Mouse (Mus musculus) urinary bladder, postnatal 10 days (tissue): ENCODE results near the gene Fut4.
A peak's percentile ranks its signal among the peaks of the same experiment; 100 is the strongest.
"Not testable (repeated sequence)": the region's sequence is repeated elsewhere in the genome, so short reads cannot be mapped to it uniquely, and the experiment has no call there.

Source experiments
- DNase-seq: peaks from one replicate; pipeline ENCODE4 v3.0.0; 2022; ENCODE audit warnings: low spot score

Gene Fut4

DNA sequence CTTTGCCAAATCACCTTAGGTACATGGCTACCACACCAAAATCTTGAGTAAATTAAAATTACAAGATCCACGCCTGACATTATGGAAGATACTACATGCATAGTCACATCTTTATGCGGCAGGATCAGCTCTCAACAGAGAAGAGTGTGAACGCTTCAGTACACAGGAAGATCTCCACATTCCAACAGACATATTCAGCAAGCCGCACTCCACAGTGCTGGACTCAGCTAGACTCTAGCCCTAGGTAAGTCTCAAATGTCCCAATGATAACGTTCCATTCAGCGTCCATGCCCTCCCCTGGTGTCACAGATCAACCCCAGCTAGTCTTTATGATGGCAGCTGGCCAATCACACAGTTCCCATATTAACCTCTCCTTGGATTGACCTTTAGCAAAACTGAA is 26.2 kb downstream of the Fut4 start:
- no peak for DNase-seq

DNA sequence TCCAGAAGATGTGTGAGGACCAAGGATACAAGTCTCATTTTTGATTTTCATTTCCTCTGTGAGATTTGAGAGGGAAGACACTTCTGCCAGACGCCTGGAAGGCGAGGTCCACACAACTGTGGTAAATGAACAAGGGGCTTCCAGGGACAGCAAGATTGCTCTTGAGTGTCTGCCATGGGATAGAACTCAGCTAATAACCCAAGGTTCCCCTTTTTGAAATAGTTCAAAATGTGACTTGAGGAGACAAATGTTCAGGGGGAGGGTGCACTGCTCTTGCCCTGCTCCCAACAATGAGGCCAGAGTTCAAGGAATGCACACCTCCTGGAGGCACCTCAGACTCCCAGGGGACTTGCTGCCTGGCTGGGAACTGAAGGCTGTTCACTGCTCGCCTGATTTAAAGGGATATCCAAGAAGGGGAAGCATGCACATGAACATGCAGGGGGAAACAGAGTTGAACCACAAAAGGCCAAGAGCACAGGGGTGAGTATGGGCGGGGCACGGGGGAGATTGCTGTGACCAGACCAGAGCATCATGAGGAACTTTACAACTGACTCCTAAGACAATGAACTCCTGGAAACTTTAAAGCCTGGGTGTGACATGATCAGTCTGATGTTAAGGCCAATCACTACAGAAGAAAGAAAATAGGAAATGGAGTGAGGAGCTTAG is 27.3 kb downstream of the Fut4 start:
- no peak for DNase-seq

DNA sequence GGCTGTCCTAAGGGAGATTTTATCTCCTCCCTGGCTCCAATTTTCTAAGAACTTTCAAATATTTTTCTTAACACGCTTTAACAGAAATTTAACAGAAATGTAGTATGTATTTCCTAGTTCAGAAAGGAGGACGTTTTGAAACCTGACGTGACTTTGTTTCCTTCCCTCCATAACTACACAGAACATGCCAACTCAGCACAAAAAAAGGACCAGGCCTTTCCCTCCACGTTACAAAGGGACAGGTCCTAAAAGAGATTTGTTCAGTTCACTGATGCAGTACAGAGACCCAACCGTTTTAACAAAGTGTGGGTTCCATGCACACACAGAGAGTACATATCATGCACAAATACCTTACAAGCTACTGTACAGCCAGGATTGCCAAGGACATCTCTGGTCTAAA is 30.6 kb downstream of the Fut4 start:
- DNase-seq, result no peak

GRCm38 (mm10) chr9:14720384-14720783 is 31.8 kb downstream of the Fut4 start:
- DNase-seq, result no peak

- DNase-seq, result no peak
These were observed 33.9 kb downstream of the Fut4 start for GRCm38 (mm10) chr9:14718332-14718691.

GRCm38 (mm10) chr9:14717689-14718331 is 34.4 kb downstream of the Fut4 start:
- DNase-seq, result no peak

GRCm38 (mm10) chr9:14715258-14715657 is 36.9 kb downstream of the Fut4 start:
- no peak for DNase-seq

DNA sequence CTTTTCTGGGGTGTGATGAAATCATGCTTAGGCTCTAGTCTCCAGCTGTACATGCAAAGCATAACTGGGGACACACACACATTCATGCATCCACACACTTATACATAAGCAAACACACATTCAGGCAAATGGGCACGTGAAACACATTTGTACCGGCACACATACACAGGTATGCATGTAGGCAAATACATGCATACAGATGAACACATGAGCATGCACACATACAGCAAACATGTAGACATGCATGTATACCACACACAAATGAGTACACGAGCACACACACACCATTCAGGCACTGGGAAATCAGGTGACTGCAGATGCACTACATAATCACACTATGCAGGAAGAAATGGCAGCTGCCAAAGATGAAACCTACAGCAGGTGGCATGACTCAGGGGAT is 41.3 kb downstream of the Fut4 start:
- no peak for DNase-seq

DNA sequence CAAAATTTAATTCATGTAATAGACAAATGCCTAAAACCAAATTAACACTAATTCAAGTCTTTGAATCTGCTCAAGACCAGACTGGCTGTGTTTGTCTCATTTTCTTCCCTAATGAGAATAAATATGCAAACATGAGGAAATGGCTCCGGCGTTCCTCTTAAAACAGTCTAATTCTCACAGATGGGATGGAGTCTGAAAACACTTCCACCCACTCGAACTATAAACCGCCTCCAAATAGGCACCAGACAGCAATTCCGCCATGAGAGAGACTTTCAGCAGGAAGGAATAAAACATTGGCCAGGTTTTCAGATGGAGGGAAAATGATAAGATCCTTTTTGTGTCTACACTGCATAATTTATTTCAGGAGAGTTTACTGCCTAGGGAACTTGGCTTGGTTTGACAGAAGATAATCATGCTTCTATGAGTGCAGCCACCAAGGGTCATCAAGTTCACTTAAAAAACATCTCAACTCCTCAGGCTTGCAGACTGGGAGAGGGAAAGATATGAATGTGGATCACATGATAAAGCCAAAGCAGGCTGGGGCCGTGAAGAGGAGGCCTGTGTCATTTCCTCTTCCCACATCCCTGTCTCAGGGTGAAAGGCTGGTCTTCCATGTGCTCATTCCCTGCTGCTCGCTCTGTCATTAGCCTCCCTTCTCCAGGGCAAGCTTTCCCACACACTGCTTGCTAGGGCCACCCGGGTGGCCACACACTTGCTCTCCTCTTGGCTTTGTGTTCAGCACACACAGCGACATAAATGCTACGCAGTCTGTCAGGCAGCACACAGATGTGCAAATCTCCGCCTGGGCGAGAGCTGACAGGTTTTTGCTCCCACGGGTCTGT is 46.7 kb downstream of the Fut4 start:
- DNase-seq, result no peak

GRCm38 (mm10) chr9:14700795-14701194 is 51.4 kb downstream of the Fut4 start:
- not testable (repeated sequence) for DNase-seq

DNA sequence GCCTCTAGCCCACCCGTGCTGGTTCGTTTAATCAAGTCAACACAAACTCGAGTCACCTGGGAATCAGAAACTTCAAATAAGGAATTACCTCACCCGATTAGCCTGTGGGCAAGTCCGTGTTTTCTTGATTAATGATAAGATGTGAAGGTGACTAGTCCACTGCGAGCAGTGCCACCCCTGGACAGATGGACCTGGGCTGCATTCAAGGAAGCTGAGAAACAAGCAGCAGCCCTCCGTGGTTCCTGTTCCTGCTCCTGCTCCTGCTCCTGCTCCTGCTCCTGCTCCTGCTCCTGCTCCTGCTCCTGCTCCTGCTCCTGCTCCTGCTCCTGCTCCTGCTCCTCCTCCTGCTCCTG is 52.9 kb downstream of the Fut4 start:
- no peak for DNase-seq

GRCm38 (mm10) chr9:14698582-14699287 is 53.5 kb downstream of the Fut4 start:
- DNase-seq, result peak; percentile 82
